Mouse (Mus musculus) thymus, postnatal 10 days (tissue): Measurements from ENCODE around the gene Rpl34.

Source experiments
- DNase-seq, 2 experiments: peaks; one replicate each; pipeline ENCODE4 v3.0.0; 2021; ENCODE audit warnings: low spot score in 2 of 2

Rpl34 gene

GRCm38 (mm10) chr3:130714775-130715568 is 15.2 kb downstream of the Rpl34 start:
- peak; percentile 47 to 74 for DNase-seq

GRCm38 (mm10) chr3:130712891-130713290 is 17.3 kb downstream of the Rpl34 start:
- no peak for DNase-seq

- no peak for DNase-seq
These were observed 20.1 kb downstream of the Rpl34 start for GRCm38 (mm10) chr3:130710103-130710502.

DNA sequence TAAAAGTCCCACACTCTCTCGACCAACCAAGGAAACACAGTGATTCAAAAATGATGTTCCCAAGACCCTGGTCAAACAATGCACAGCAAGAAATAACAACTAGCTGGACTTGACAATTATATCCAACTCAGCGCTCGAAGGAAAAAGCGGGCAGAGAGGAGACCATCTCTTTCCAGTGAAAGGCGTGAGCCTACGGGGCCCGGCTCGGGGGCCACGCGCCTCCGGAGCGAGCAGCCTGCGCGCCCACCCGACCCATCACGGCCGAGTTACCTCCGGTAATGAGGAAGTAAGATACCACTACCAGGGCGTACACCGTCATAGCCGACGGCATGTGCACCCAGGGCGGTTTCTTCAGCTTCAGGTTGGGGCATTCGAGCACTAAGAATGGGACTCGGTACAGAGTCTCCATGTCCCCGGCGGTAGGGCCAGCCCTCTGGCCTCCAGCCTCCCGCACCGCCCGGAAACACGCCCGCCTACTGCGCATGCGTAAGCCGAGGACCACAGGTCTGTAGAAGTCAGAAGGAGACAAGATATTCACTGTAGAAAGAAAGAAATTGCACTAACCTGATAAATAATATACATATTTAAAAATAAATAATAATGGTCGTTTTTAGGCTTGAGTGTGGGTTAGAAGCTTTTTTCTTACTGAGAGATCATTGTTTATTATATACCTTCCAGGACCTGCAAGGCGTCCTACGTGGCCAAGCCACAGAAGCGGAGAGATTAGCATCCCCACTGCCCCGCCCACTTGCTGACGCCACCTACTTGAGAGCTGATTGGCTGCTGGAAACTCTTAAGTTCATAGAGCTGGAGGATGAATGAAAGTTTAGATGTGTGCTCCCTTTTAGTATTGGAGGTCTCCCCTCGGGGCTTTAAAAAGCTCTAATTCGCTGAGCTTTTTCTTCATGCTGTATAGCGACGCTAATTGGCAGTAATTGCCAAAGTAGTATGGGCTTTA is 21.0 kb downstream of the Rpl34 start, which contains the start of gene Ostc:
Gene Ostc, minus strand, starts transcription at position 478 of the 958 bp plus-strand sequence.
- DNase-seq, result peak; percentile 96 to 97

GRCm38 (mm10) chr3:130708529-130708928 is 21.7 kb downstream of the Rpl34 start:
- DNase-seq, result no peak

DNA sequence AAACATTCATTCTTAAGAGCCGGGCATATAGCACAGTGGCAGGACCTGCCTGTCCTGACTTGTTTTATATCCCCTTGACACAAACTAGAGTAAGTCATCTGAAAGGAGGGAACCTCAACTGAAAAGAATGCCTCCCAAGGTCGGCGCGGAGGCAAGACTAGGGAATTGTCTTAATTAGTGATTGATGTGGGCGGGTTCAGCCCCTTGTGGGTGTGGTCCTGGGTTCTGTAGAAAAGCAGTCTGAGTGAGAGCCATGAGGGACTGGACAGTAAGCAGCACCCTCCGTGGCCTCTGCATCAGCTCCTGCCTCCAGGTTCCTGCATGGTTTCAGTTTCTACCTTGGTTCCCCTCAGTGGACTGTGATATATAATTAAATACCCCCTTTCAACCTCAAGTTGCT is 27.9 kb downstream of the Rpl34 start:
- DNase-seq, result no peak

GRCm38 (mm10) chr3:130697622-130698021 is 32.6 kb downstream of the Rpl34 start:
- DNase-seq, result peak in 1 of 2 experiments; percentile 26

GRCm38 (mm10) chr3:130694705-130695104 is 35.5 kb downstream of the Rpl34 start:
- no peak for DNase-seq

DNA sequence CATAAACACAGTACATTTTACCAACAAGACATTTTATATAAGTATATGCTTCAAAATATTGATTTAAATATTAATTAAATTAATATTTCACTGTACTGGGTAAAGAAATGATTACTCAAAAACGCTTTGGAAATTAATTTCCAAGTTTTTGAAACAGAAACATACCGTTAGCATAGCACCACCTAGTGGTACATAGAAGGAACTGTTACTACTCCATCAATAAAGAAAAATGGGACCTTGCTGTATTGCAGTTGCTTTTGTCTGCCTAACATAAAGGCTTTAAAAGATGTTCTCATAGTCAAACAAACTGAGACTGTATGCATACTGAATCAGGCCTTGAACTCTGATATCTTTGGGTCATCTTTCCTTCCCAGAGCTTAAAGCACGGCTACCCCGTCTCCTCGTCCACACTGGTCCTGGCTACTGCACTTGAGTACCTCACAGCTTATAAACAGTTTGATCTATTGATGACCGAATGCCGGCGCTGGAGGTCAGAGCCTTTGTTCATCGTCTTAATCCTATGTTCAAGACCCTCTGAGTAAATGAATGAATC is 36.1 kb downstream of the Rpl34 start:
- no peak for DNase-seq

GRCm38 (mm10) chr3:130691596-130692170 is 38.5 kb downstream of the Rpl34 start:
- DNase-seq, result no peak

DNA sequence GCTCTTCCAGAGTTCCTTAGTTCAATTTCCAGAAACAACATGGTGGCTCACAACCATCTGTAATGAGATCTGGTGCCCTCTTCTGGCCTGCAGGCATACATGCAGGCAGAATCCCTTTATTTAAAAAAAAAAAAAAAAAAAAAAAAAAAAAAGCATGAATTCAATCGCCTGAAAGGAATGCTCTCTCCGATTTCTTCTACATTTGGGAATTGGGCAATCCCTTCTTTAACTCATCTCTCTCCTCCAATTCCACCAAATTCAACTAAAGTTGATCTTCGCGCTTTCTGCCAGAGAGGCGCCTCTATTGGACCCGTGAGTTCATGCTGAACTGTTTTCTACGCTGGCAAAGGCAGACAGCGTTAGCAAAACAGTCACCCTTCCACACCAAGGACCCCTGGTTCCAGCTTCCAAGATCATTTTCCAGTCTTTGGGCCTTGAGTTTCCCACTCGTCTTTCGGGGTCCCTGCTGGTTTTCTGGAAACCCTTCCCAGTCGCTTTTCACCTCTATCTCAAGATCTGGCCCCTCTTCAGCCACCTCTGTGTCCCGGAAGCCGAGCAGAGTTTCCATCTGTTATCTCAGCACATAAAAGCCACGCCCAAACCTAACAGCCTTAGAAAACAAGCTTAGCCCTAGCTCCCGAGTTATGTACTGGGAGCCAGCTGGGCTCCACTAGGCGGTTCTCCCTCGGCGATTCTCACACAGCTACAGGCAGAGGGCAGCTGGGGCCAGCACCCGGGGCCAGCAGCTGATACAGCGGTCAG is 39.2 kb downstream of the Rpl34 start:
- DNase-seq, result peak; percentile 23 to 28

GRCm38 (mm10) chr3:130689630-130690029 is 40.6 kb downstream of the Rpl34 start:
- peak; percentile 19 to 64 for DNase-seq

GRCm38 (mm10) chr3:130687051-130687450 is 43.1 kb downstream of the Rpl34 start:
- DNase-seq, result no peak

DNA sequence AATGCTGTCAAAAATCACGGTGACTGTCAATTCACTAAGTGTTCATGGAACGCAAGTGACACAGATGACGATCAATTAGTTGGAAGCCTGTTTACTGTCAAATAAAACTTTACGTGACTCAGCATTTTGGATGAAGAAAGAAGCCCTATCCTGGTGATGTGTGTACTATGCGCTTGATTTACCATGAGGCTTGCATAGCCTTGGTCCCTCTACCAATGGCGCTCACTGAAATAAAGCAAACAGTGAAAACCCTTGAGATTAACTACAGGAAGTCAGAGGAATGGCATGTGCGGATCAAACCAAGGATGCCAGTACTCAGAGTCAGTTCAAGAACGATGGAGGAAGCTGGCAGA is 45.2 kb downstream of the Rpl34 start:
- DNase-seq, result no peak

DNA sequence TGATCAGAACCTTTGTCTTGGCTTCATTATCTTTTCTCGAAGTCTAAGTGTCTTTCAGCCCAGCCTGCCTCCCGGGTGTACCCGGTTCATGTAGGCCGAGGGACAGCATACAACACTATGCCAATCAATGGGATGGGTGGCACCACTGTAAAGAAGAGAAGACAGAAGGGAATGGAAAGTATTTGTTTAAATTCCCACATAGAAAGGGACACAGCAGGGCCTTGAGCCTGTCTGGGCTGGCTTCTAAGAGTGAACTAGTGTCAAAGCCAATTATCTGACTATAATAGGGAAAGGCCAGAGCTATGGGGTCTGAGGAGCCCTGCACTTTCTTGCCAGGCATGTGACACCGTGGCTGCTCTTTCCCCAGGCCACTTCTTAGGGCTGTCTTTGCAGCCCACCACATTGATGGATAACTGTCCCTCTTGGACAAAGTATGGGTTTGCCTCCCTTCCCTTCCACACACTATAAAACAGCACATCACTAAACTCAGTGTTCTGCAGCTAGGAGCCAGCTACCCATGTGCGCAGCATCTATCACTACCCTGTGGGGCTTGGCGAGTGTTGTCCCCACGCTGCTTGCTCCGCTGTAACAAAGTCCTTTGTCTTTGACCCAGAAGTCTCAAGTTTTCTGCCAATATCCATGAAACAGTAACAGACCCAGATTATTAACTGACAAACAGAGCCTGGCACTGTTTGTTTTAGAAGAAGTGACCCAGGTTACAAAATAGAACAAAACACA is 45.8 kb downstream of the Rpl34 start:
- DNase-seq, result no peak

- no peak for DNase-seq
These were observed 46.4 kb downstream of the Rpl34 start for GRCm38 (mm10) chr3:130683836-130684235.

- DNase-seq, result no peak
These were observed 48.0 kb downstream of the Rpl34 start for GRCm38 (mm10) chr3:130682183-130682582.

DNA sequence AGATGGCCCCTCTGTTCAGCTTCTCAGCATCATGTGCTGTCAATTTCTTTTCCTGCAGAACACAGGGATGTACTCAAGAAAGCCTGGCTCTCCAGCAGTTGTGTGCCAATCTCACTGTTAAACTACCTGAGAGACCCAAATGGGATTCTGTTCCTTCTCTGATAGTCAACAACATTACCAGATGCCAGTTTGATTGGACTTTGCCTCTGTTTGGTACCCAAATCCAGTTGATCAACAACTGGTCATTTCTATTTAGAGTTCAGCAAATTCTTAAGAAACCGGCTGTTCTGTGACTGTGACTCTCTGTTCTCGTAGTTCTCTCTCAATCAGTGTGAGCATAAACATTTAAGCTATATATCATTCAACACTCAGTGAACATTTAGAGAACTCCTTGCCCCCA is 49.0 kb downstream of the Rpl34 start:
- no peak for DNase-seq

- DNase-seq, result no peak
These were observed 52.3 kb downstream of the Rpl34 start for GRCm38 (mm10) chr3:130677671-130678460.
